8 mouse cellular contexts compared by ENCODE assay signal in the genomic region with DNA sequence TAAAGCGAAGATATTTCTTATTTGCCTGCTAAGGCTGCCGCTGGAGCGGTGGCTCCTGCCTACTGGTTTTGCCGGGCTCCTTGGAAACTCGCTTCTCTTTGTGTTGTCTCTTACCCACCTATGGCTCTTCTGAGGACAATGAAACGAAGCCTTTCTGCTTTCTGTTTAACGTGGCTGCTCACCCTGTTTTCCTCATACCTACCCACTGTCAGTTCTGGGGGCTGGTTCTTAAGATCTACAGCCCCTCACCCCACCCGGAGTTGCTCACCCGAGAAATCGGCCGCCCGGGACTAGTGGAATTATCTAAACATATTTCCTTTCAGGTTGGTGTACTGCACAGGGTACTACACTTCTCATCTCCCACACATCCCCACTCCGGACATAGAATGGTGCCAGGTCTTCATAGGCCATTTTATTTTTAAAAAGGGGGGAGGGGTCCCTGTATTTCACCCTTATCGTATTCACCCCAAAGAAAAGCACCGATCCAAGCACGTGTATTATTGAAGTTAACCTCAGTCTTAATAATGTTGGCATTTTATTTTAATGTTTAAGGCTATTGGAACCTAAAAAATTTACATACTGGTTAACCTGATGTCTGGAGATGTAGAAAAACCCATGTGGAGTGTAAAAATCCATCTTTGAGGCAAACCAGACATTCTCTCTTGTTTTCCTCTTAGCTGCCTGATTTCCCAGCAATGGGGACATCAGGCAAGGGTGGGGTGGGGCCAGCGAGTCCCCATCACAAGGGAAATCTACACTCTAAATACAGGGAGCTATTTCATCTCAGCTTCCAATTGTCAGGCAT. TPM values are rescaled to one million over a fixed set of nuclear protein-coding genes. Genes with fewer than 3 reads are reported as not detected.
DNase-seq lines count a peak whose midpoint lies in the region; ATAC-seq lines count a peak whose summit lies in the region.

No protein-coding gene starts in this region.

- WGBS in limb, embryonic 13.5 days: 4% methylated on average over 17 of the region's 17 CpGs
- WGBS in stomach, embryonic 14.5 days: 6% methylated on average over 17 of the region's 17 CpGs

- no peaks in the 10 kb centered on the region for H3K27me3 ChIP-seq in limb, embryonic 13.5 days
- H3K27me3 ChIP-seq in stomach, embryonic 14.5 days (ENCODE audit: control insufficient read depth, insufficient read depth, low read length): no peaks in the 10 kb centered on the region

- no peak for ATAC-seq in limb, embryonic 13.5 days (ENCODE audit: low FRiP score, low read depth)
- ATAC-seq in stomach, embryonic 14.5 days (ENCODE audit: insufficient number of reproducible peaks, insufficient read depth, low FRiP score, low read depth): no peak
- no peak for ATAC-seq in granulocyte monocyte progenitor cell, adult 5-6 weeks (replicated peaks; ENCODE audit: poor library complexity, severe bottlenecking)

- H3K4me2 ChIP-seq in limb, embryonic 13.5 days (replicated peaks): peak overlapping the region; percentile 70
- H3K4me2 ChIP-seq in stomach, embryonic 14.5 days (replicated peaks; ENCODE audit: low read depth, low read length): peak overlapping the region; percentile 67

- H3K4me1 ChIP-seq in limb, embryonic 13.5 days: peaks cover 18% of the 10 kb centered on the region
- H3K4me1 ChIP-seq in stomach, embryonic 14.5 days (ENCODE audit: control insufficient read depth, insufficient read depth, low read length): 0 out of 2 replicates have a peak, but pooled peaks cover 4% of the 10 kb centered on the region

- no peaks in the 10 kb centered on the region for H3K9me3 ChIP-seq in limb, embryonic 13.5 days
- no peaks in the 10 kb centered on the region for H3K9me3 ChIP-seq in stomach, embryonic 14.5 days (ENCODE audit: control insufficient read depth, low read depth, low read length)

- H3K4me3 ChIP-seq in limb, embryonic 13.5 days: peak overlapping the region; percentile 99
- H3K4me3 ChIP-seq in stomach, embryonic 14.5 days (ENCODE audit: low read depth, low read length): peak overlapping the region; percentile 97

- peak; percentile 29 for DNase-seq in embryo, embryonic 10.5 days (ENCODE audit: low spot score)
- DNase-seq in embryo, embryonic 10 days (ENCODE audit: low spot score): no peak
- DNase-seq in ovary, postnatal 10 days (ENCODE audit: low spot score): peak; percentile 8
- DNase-seq in ovary, adult 18-20 months (ENCODE audit: low spot score): no peak
- DNase-seq in ovary, postnatal 14 days (ENCODE audit: low spot score): no peak

- peak overlapping the region; percentile 94 for H3K27ac ChIP-seq in limb, embryonic 13.5 days
- H3K27ac ChIP-seq in stomach, embryonic 14.5 days (ENCODE audit: low read length): peak overlapping the region; percentile 94

- H3K9ac ChIP-seq in limb, embryonic 13.5 days: peak overlapping the region; percentile 75
- peak overlapping the region; percentile 49 for H3K9ac ChIP-seq in stomach, embryonic 14.5 days (replicated peaks; ENCODE audit: low read depth, low read length)

- H3K36me3 ChIP-seq in limb, embryonic 13.5 days: peaks cover 7% of the 10 kb centered on the region; the same call in 1 of the 2 replicates
- H3K36me3 ChIP-seq in stomach, embryonic 14.5 days (ENCODE audit: control insufficient read depth, insufficient read depth, low read length): no peaks in the 10 kb centered on the region

RNA-seq across cellular contexts. Expression of a gene that starts 1.4 kb away (rescaled TPM):
- 213 and 220 TPM in 2 replicates for polyA plus RNA-seq in limb, embryonic 13.5 days (2015; fragmentation: Nextera tagmentation; extraction: Ambion mirVana)
- polyA plus RNA-seq in stomach, embryonic 14.5 days (2014; fragmentation: Nextera tagmentation; extraction: Ambion mirVana): 68.5 and 73.8 TPM in 2 replicates
- total RNA-seq in granulocyte monocyte progenitor cell, adult 5-6 weeks (2014; fragmentation: Nextera tagmentation): not detected in 2 replicates
- not detected in 2 replicates for total RNA-seq in granulocyte monocyte progenitor cell, adult 5-6 weeks (2017)

Comparison
In these comparisons a context has a peak if more than half of its experiments do, and no peak if none do; other contexts are left out.
1. DNase-seq: peak in embryo, embryonic 10.5 days (single experiment) and ovary, postnatal 10 days (single experiment); none in embryo, embryonic 10 days (single experiment), ovary, adult 18-20 months (single experiment) and ovary, postnatal 14 days (single experiment).